Mouse (Mus musculus) cerebellum, postnatal 10 days (tissue): ENCODE results near the gene Sez6l2.

Source experiments
- DNase-seq, 2 experiments: peaks; one replicate each; pipeline ENCODE4 v3.0.0; 2021; ENCODE audit warnings: mixed read lengths in 2 of 2

The Sez6l2 gene

GRCm38 (mm10) chr7:127009307-127010085 is 59.1 kb downstream of the Sez6l2 start:
- peak; percentile 53 to 61 for DNase-seq

GRCm38 (mm10) chr7:127011051-127011450 is 60.7 kb downstream of the Sez6l2 start:
- DNase-seq = no peak

- peak; percentile 36 to 50 for DNase-seq
Measured at GRCm38 (mm10) chr7:127011717-127012116, 61.4 kb downstream of the Sez6l2 start.

GRCm38 (mm10) chr7:127012374-127012773 is 62.0 kb downstream of the Sez6l2 start:
- DNase-seq = no peak

- no peak for DNase-seq
Measured at GRCm38 (mm10) chr7:127012845-127013244, 62.5 kb downstream of the Sez6l2 start.

- DNase-seq = no peak
Measured at GRCm38 (mm10) chr7:127013385-127013784, 63.0 kb downstream of the Sez6l2 start.

GRCm38 (mm10) chr7:127014320-127014719 is 64.0 kb downstream of the Sez6l2 start, which contains the start of gene Mvp:
Mvp (minus strand) TSS chr7:127014621.
- DNase-seq = peak; percentile 43 to 46

GRCm38 (mm10) chr7:127014993-127015392 is 64.6 kb downstream of the Sez6l2 start:
- DNase-seq = no peak

- peak; percentile 69 to 76 for DNase-seq
Measured at GRCm38 (mm10) chr7:127016081-127016480, 65.7 kb downstream of the Sez6l2 start.

GRCm38 (mm10) chr7:127016481-127016485 is 65.9 kb downstream of the Sez6l2 start, which contains the start of gene Pagr1b:
Pagr1b (minus strand) TSS chr7:127016484.
- DNase-seq = no peak

GRCm38 (mm10) chr7:127016486-127016938 is 66.1 kb downstream of the Sez6l2 start:
- peak; percentile 77 to 79 for DNase-seq

GRCm38 (mm10) chr7:127016971-127017949 is 66.9 kb downstream of the Sez6l2 start, which contains the start of gene Pagr1a:
Pagr1a (minus strand) TSS chr7:127017352.
- peak; percentile 98 for DNase-seq

GRCm38 (mm10) chr7:127017950-127018345 is 67.6 kb downstream of the Sez6l2 start:
- DNase-seq = peak in 1 of 2 experiments; percentile 31

- peak in 1 of 2 experiments; percentile 30 for DNase-seq
Measured at GRCm38 (mm10) chr7:127018416-127019305, 68.3 kb downstream of the Sez6l2 start.

- DNase-seq = no peak
Measured at GRCm38 (mm10) chr7:127019306-127019960, 69.1 kb downstream of the Sez6l2 start.

GRCm38 (mm10) chr7:127020031-127020430 is 69.7 kb downstream of the Sez6l2 start:
- DNase-seq = peak in 1 of 2 experiments; percentile 51
